ENCODE assay signal across 19 mouse cellular contexts in genomic region chr12:83229683-83230082, GRCm38 (mm10).
DNase-seq lines count a peak whose midpoint lies in the region; ATAC-seq and TF ChIP-seq lines count a peak whose summit lies in the region.
"Had no signal": no experiment of that assay in that cellular context is flagged by ENCODE, and none has a peak within 500 bp of the region (broad histone marks: within the 10 kb centered on the region; RNA-seq: fewer than 3 reads in every experiment).

No protein-coding gene starts in this region.

- H3K27me3 ChIP-seq in heart, embryonic 13.5 days (replicated peaks): no peaks in the 10 kb centered on the region
- no peaks in the 10 kb centered on the region for H3K27me3 ChIP-seq in heart, embryonic 12.5 days (replicated peaks)
- H3K27me3 ChIP-seq in limb, embryonic 15.5 days: no peaks in the 10 kb centered on the region
- H3K27me3 ChIP-seq in limb, embryonic 10.5 days (ENCODE audit: low read depth, poor library complexity, severe bottlenecking): no peaks in the 10 kb centered on the region
- no peaks in the 10 kb centered on the region for H3K27me3 ChIP-seq in myocyte (ENCODE audit: control insufficient read depth, insufficient read depth, insufficient read length)
- H3K27me3 ChIP-seq: embryonic facial prominence, embryonic 12.5 days; forebrain, embryonic 12.5 days; hindbrain, embryonic 12.5 days had no signal

- peak; percentile 34 for DNase-seq in gastrocnemius, adult 18-20 months (ENCODE audit: low spot score)
- DNase-seq in gastrocnemius, postnatal 10 days: no peak
- DNase-seq in limb, embryonic 10.5 days (ENCODE audit: low spot score): no peak
- DNase-seq: adrenal gland, postnatal 10 days; cerebellum, adult 11 months; cerebellum, adult 8-10 months; cerebellum, postnatal 14 days; embryo, embryonic 11 days; heart, postnatal 4 days had no signal

- H3K36me3 ChIP-seq in heart, embryonic 13.5 days: no peaks in the 10 kb centered on the region
- H3K36me3 ChIP-seq in heart, embryonic 12.5 days: no peaks in the 10 kb centered on the region; the same call in 1 of the 2 replicates
- H3K36me3 ChIP-seq in limb, embryonic 15.5 days: no peaks in the 10 kb centered on the region
- H3K36me3 ChIP-seq in limb, embryonic 10.5 days: no peaks in the 10 kb centered on the region
- H3K36me3 ChIP-seq in myocyte (ENCODE audit: control insufficient read depth, insufficient read depth): no peaks in the 10 kb centered on the region
- H3K36me3 ChIP-seq: embryonic facial prominence, embryonic 12.5 days; forebrain, embryonic 12.5 days; hindbrain, embryonic 12.5 days had no signal

- no peaks in the 10 kb centered on the region for H3K79me2 ChIP-seq in myocyte (ENCODE audit: control insufficient read depth, insufficient read depth)

- no peak overlapping the region for H3ac ChIP-seq in myocyte (ENCODE audit: control insufficient read depth, insufficient read length)

- 0 out of 2 replicates have a peak overlapping the region, but pooled peaks have one; percentile 2 for H3K27ac ChIP-seq in heart, embryonic 13.5 days (replicated peaks)
- H3K27ac ChIP-seq in heart, embryonic 12.5 days (ENCODE audit: poor library complexity, severe bottlenecking): no peak overlapping the region
- no peak overlapping the region for H3K27ac ChIP-seq in limb, embryonic 15.5 days
- H3K27ac ChIP-seq in limb, embryonic 10.5 days: no peak overlapping the region
- H3K27ac ChIP-seq: embryonic facial prominence, embryonic 12.5 days; forebrain, embryonic 12.5 days; hindbrain, embryonic 12.5 days had no signal

- no peak overlapping the region for H3K4me3 ChIP-seq in heart, embryonic 13.5 days
- no peak overlapping the region for H3K4me3 ChIP-seq in heart, embryonic 12.5 days
- H3K4me3 ChIP-seq in limb, embryonic 15.5 days: no peak overlapping the region
- no peak overlapping the region for H3K4me3 ChIP-seq in limb, embryonic 10.5 days
- H3K4me3 ChIP-seq in myocyte: no peak overlapping the region
- H3K4me3 ChIP-seq: embryonic facial prominence, embryonic 12.5 days; forebrain, embryonic 12.5 days; hindbrain, embryonic 12.5 days had no signal

- TF ChIP-seq POLR2A in myocyte (IDR thresholded peaks at IDR 0.05; ENCODE audit: insufficient read length, low read depth): no peak

- H3K4me2 ChIP-seq in heart, embryonic 13.5 days: no peak overlapping the region
- H3K4me2 ChIP-seq in heart, embryonic 12.5 days: no peak overlapping the region
- H3K4me2 ChIP-seq in limb, embryonic 15.5 days: no peak overlapping the region
- no peak overlapping the region for H3K4me2 ChIP-seq in myocyte (ENCODE audit: low read depth)
- H3K4me2 ChIP-seq: embryonic facial prominence, embryonic 12.5 days; forebrain, embryonic 12.5 days; hindbrain, embryonic 12.5 days had no signal

- H3K9ac ChIP-seq in heart, embryonic 13.5 days: no peak overlapping the region
- H3K9ac ChIP-seq in heart, embryonic 12.5 days: no peak overlapping the region
- H3K9ac ChIP-seq in limb, embryonic 15.5 days: no peak overlapping the region
- H3K9ac ChIP-seq: embryonic facial prominence, embryonic 12.5 days; forebrain, embryonic 12.5 days; hindbrain, embryonic 12.5 days had no signal

- 0 out of 2 replicates have a peak, but pooled peaks cover 8% of the 10 kb centered on the region for H3K9me3 ChIP-seq in heart, embryonic 13.5 days
- H3K9me3 ChIP-seq in heart, embryonic 12.5 days (replicated peaks): no peaks in the 10 kb centered on the region
- H3K9me3 ChIP-seq in limb, embryonic 15.5 days: no peaks in the 10 kb centered on the region
- no peaks in the 10 kb centered on the region for H3K9me3 ChIP-seq in limb, embryonic 10.5 days (replicated peaks)
- H3K9me3 ChIP-seq: embryonic facial prominence, embryonic 12.5 days; forebrain, embryonic 12.5 days; hindbrain, embryonic 12.5 days had no signal

- WGBS in heart, embryonic 13.5 days: 43% methylated on average over 6 of the region's 6 CpGs
- 63% methylated on average over 6 of the region's 6 CpGs for WGBS in heart, embryonic 12.5 days
- 83% methylated on average over 6 of the region's 6 CpGs for WGBS in limb, embryonic 15.5 days
- 88% methylated on average over 6 of the region's 6 CpGs for WGBS in limb, embryonic 10.5 days

- ATAC-seq in heart, embryonic 13.5 days (ENCODE audit: extremely low read depth, insufficient number of reproducible peaks, low FRiP score, low TSS enrichment): no peak
- ATAC-seq in heart, embryonic 12.5 days (ENCODE audit: insufficient number of reproducible peaks, low FRiP score): no peak
- peak; percentile 35; the same call in 1 of the 2 replicates for ATAC-seq in limb, embryonic 15.5 days (ENCODE audit: insufficient number of reproducible peaks, low FRiP score, low TSS enrichment, low read depth)
- ATAC-seq: forebrain, embryonic 16.5 days; hindbrain, embryonic 16.5 days; inflammation-experienced regulatory T-cells, adult 6 months had no signal

- H3K4me1 ChIP-seq in heart, embryonic 13.5 days: peaks cover 40% of the 10 kb centered on the region
- H3K4me1 ChIP-seq in heart, embryonic 12.5 days (replicated peaks): peaks cover 43% of the 10 kb centered on the region
- 0 out of 2 replicates have a peak, but pooled peaks cover 3% of the 10 kb centered on the region for H3K4me1 ChIP-seq in limb, embryonic 15.5 days
- H3K4me1 ChIP-seq in limb, embryonic 10.5 days: peaks cover 4% of the 10 kb centered on the region; the same call in 1 of the 2 replicates
- H3K4me1 ChIP-seq: embryonic facial prominence, embryonic 12.5 days had no signal

TF ChIP-seq in myocyte, 11 proteins besides CTCF, POLR2A, EP300 and RAD21:
- TF ChIP-seq MYOG (IDR thresholded peaks at IDR 0.05; ENCODE audit: control insufficient read depth in 1 of 3, insufficient read depth in 1 of 3, insufficient read length in 2 of 3, low read depth in 2 of 3): peak in 2 of 3 experiments; percentile 27 to 56
- TF ChIP-seq USF1 (IDR thresholded peaks at IDR 0.05; ENCODE audit: low read depth): no peak
- TF ChIP-seq SRF (IDR thresholded peaks at IDR 0.05; ENCODE audit: control insufficient read depth, insufficient read length, low read depth): no peak
- TF ChIP-seq MYOD1 (IDR thresholded peaks at IDR 0.05; ENCODE audit: control insufficient read depth in 1 of 3, insufficient read length in 2 of 3, low read depth in 2 of 3): peak in 1 of 3 experiments; percentile 88
